Mouse (Mus musculus) limb, embryonic 12.5 days (tissue): ENCODE data around the gene Myo16. TPM values are rescaled to one million over a fixed set of nuclear protein-coding genes. Genes with fewer than 3 reads are reported as not detected.

Experiments
- ATAC-seq: fragments of 200-750 bp; cut with Nextera tagmentation; 2 replicates; pipeline ENCODE4 v1.8.0; 2017; ENCODE audit warnings: low read depth, moderate TSS enrichment; ENCODE audit not compliant: insufficient number of reproducible peaks, insufficient read depth, low FRiP score, low TSS enrichment
- H3K27ac ChIP-seq: fragments of 300-500 bp; sonication (generic); 2 replicates; pipeline ENCODE4 v1.5.1; 2016; ENCODE audit warnings: mild to moderate bottlenecking, moderate library complexity
- H3K27me3 ChIP-seq: fragments of 300-500 bp; sonication (generic); 2 replicates; pipeline ENCODE4 v1.6.1; 2016; ENCODE audit warnings: mild to moderate bottlenecking, moderate library complexity
- H3K36me3 ChIP-seq: fragments of 300-500 bp; sonication (generic); 2 replicates; pipeline ENCODE4 v1.6.1; 2016; ENCODE audit warnings: mild to moderate bottlenecking, moderate library complexity
- H3K4me1 ChIP-seq: fragments of 300-500 bp; sonication (generic); replicated peaks from 2 replicates; pipeline ENCODE4 v1.6.1; 2016
- H3K4me2 ChIP-seq: fragments of 300-500 bp; sonication (generic); 2 replicates; pipeline ENCODE4 v1.6.1; 2016; ENCODE audit warnings: mild to moderate bottlenecking, moderate library complexity
- H3K4me3 ChIP-seq: fragments of 300-500 bp; sonication (generic); replicated peaks from 2 replicates; pipeline ENCODE4 v1.5.1; 2016; ENCODE audit warnings: mild to moderate bottlenecking
- H3K9ac ChIP-seq: fragments of 300-500 bp; sonication (generic); replicated peaks from 2 replicates; pipeline ENCODE4 v1.6.1; 2016; ENCODE audit warnings: mild to moderate bottlenecking, moderate library complexity
- H3K9me3 ChIP-seq: fragments of 300-500 bp; sonication (generic); 2 replicates; pipeline ENCODE4 v1.6.1; 2016; ENCODE audit warnings: mild to moderate bottlenecking, moderate library complexity
- WGBS: fragments of 180-500 bp; shearing (Covaris S2); methylation state at CpG from one replicate; pipeline ENCODE4 v1.1.7; 2016; 5-methylcytosine and 5-hydroxymethylcytosine counted together
- polyA plus RNA-seq: library from polyadenylated mRNA; unstranded; fragments of >200 nt; fragmentation: Nextera tagmentation; extraction: Ambion mirVana; gene quantifications from 2 replicates; pipeline ENCODE4 v1.2.1, GENCODE M21; 2016

Myo16 gene
- polyA plus RNA-seq, 1 experiment from 2014 or later: 0.50 TPM

- Histone ChIP-seq H3K27ac (no peak overlapping the region), H3K27me3 (no peaks in the 10 kb centered on the region), H3K9me3 (no peaks in the 10 kb centered on the region), H3K36me3 (no peaks in the 10 kb centered on the region), H3K9ac (no peak overlapping the region), H3K4me3 (no peak overlapping the region), H3K4me1 (no peaks in the 10 kb centered on the region), H3K4me2 (no peak overlapping the region)
- WGBS: 83% methylated on average over 4 of the region's 4 CpGs
- ATAC-seq: no peak
These were observed 489.5 kb downstream of the Myo16 start for GRCm38 (mm10) chr8:10643244-10643643.

- Histone ChIP-seq H3K9ac (no peak overlapping the region), H3K27ac (no peak overlapping the region), H3K9me3 (no peaks in the 10 kb centered on the region), H3K4me2 (no peak overlapping the region), H3K36me3 (no peaks in the 10 kb centered on the region), H3K4me1 (no peaks in the 10 kb centered on the region), H3K27me3 (no peaks in the 10 kb centered on the region), H3K4me3 (no peak overlapping the region)
- ATAC-seq: no peak
- 65% methylated on average over 3 of the region's 3 CpGs for WGBS
These were observed 490.8 kb downstream of the Myo16 start for GRCm38 (mm10) chr8:10644481-10644880.

- no peak overlapping the region for H3K4me3 ChIP-seq
- H3K4me1 ChIP-seq: no peaks in the 10 kb centered on the region
- no peaks in the 10 kb centered on the region for H3K36me3 ChIP-seq
- H3K27me3 ChIP-seq: no peaks in the 10 kb centered on the region
- no peak overlapping the region for H3K27ac ChIP-seq
- no peak overlapping the region for H3K9ac ChIP-seq
- ATAC-seq: no peak
- WGBS: 93% methylated on average over 5 of the region's 5 CpGs
- no peaks in the 10 kb centered on the region for H3K9me3 ChIP-seq
- no peak overlapping the region for H3K4me2 ChIP-seq
These were observed 492.0 kb downstream of the Myo16 start for GRCm38 (mm10) chr8:10645740-10646139.

GRCm38 (mm10) chr8:10646485-10646884 lies 492.8 kb downstream of the Myo16 start:
- ATAC-seq: no peak
- H3K9me3 ChIP-seq: no peaks in the 10 kb centered on the region
- no peak overlapping the region for H3K4me2 ChIP-seq
- H3K36me3 ChIP-seq: no peaks in the 10 kb centered on the region
- 77% methylated on average over 10 of the region's 10 CpGs for WGBS
- no peak overlapping the region for H3K4me3 ChIP-seq
- H3K27me3 ChIP-seq: no peaks in the 10 kb centered on the region
- H3K9ac ChIP-seq: no peak overlapping the region
- 0 out of 2 replicates have a peak, but pooled peaks cover under 1% of the 10 kb centered on the region for H3K4me1 ChIP-seq
- no peak overlapping the region for H3K27ac ChIP-seq

GRCm38 (mm10) chr8:10651546-10652315 lies 498.0 kb downstream of the Myo16 start:
- WGBS: 71% methylated on average over 12 of the region's 12 CpGs
- Histone ChIP-seq H3K27ac (no peak overlapping the region), H3K27me3 (no peaks in the 10 kb centered on the region), H3K36me3 (no peaks in the 10 kb centered on the region), H3K4me2 (no peak overlapping the region), H3K4me1 (peaks cover 11% of the 10 kb centered on the region; the same call in 1 of the 2 replicates), H3K9me3 (no peaks in the 10 kb centered on the region), H3K9ac (no peak overlapping the region), H3K4me3 (no peak overlapping the region)
- no peak for ATAC-seq

GRCm38 (mm10) chr8:10653282-10653681 lies 499.6 kb downstream of the Myo16 start:
- whole genome bisulfite sequencing: 71% methylated on average over 9 of the region's 9 CpGs
- Histone ChIP-seq H3K9ac (no peak overlapping the region), H3K36me3 (no peaks in the 10 kb centered on the region), H3K27me3 (no peaks in the 10 kb centered on the region), H3K27ac (no peak overlapping the region), H3K9me3 (no peaks in the 10 kb centered on the region), H3K4me3 (no peak overlapping the region), H3K4me1 (peaks cover 11% of the 10 kb centered on the region; the same call in 1 of the 2 replicates), H3K4me2 (no peak overlapping the region)
- ATAC-seq: no peak

- Histone ChIP-seq H3K4me2 (no peak overlapping the region), H3K27me3 (no peaks in the 10 kb centered on the region), H3K9ac (no peak overlapping the region), H3K36me3 (no peaks in the 10 kb centered on the region), H3K4me1 (peaks cover 11% of the 10 kb centered on the region; the same call in 1 of the 2 replicates), H3K9me3 (no peaks in the 10 kb centered on the region), H3K4me3 (no peak overlapping the region), H3K27ac (no peak overlapping the region)
- no peak for ATAC-seq
- WGBS: 84% methylated on average over 9 of the region's 9 CpGs
These were observed 501.3 kb downstream of the Myo16 start for GRCm38 (mm10) chr8:10654922-10655518.

GRCm38 (mm10) chr8:10663770-10664470 lies 510.2 kb downstream of the Myo16 start:
- Histone ChIP-seq H3K27me3 (no peaks in the 10 kb centered on the region), H3K4me2 (no peak overlapping the region), H3K4me1 (peaks cover 24% of the 10 kb centered on the region), H3K9me3 (no peaks in the 10 kb centered on the region), H3K9ac (no peak overlapping the region), H3K27ac (no peak overlapping the region), H3K4me3 (no peak overlapping the region), H3K36me3 (no peaks in the 10 kb centered on the region)
- no peak for ATAC-seq
- WGBS: 20% methylated on average over 8 of the region's 8 CpGs

- Histone ChIP-seq H3K4me3 (no peak overlapping the region), H3K4me1 (peaks cover 24% of the 10 kb centered on the region), H3K36me3 (no peaks in the 10 kb centered on the region), H3K27me3 (no peaks in the 10 kb centered on the region), H3K9me3 (no peaks in the 10 kb centered on the region), H3K4me2 (0 out of 2 replicates have a peak overlapping the region, but pooled peaks have one; percentile 4), H3K9ac (no peak overlapping the region), H3K27ac (0 out of 2 replicates have a peak overlapping the region, but pooled peaks have one; percentile 23)
- no peak; the same call in 1 of the 2 replicates for ATAC-seq
- 19% methylated on average over 13 of the region's 13 CpGs for WGBS
These were observed 511.3 kb downstream of the Myo16 start for GRCm38 (mm10) chr8:10664861-10665543.

- H3K9me3 ChIP-seq: no peaks in the 10 kb centered on the region
- no peak overlapping the region for H3K4me3 ChIP-seq
- no peak overlapping the region for H3K9ac ChIP-seq
- H3K4me1 ChIP-seq: peaks cover 24% of the 10 kb centered on the region
- H3K36me3 ChIP-seq: no peaks in the 10 kb centered on the region
- H3K27ac ChIP-seq: no peak overlapping the region
- ATAC-seq: no peak
- 18% methylated on average over 4 of the region's 4 CpGs for WGBS
- no peak overlapping the region for H3K4me2 ChIP-seq
- no peaks in the 10 kb centered on the region for H3K27me3 ChIP-seq
These were observed 512.1 kb downstream of the Myo16 start for GRCm38 (mm10) chr8:10665821-10666283.
